Mouse (Mus musculus) heart, adult 2 months (tissue): ENCODE measurements at regions not wholly inside any gene's neighbourhood (a gene's known extent, or its start where the extent isn't known, plus 50 kb on each side); places are given as distances from the start of the nearest gene placed in this dataset.

Source experiments
- DNase-seq, 2 experiments: peaks; one replicate each; pipeline ENCODE4 v3.0.0; 2021
- H3K27ac ChIP-seq: fragments of 200-600 bp; 2 replicates; pipeline ENCODE4 v1.8.1; 2022
- H3K27me3 ChIP-seq: fragments of 200-500 bp; 2 replicates; pipeline ENCODE4 v1.6.1; 2012; ENCODE audit warnings: mild to moderate bottlenecking, low read length, inconsistent platforms, mixed read lengths; ENCODE audit not compliant: control insufficient read depth, insufficient read depth
- H3K36me3 ChIP-seq: fragments of 200-500 bp; 2 replicates; pipeline ENCODE4 v1.6.1; 2012; ENCODE audit warnings: low read length, inconsistent platforms; ENCODE audit not compliant: control insufficient read depth, insufficient read depth
- H3K4me1 ChIP-seq: fragments of 200-500 bp; 2 replicates; pipeline ENCODE4 v1.6.1; 2011; ENCODE audit warnings: low read length; ENCODE audit not compliant: control insufficient read depth, insufficient read depth
- H3K4me3 ChIP-seq: fragments of 200-600 bp; 2 replicates; pipeline ENCODE4 v1.8.1; 2022
- H3K79me2 ChIP-seq: fragments of 200-500 bp; replicated peaks from 2 replicates; pipeline ENCODE4 v1.6.1; 2012; ENCODE audit warnings: mild to moderate bottlenecking, inconsistent platforms, low read length, moderate library complexity, mixed read lengths; ENCODE audit not compliant: control insufficient read depth, insufficient read depth
- H3K9ac ChIP-seq: fragments of 200-500 bp; 2 replicates; pipeline ENCODE4 v1.6.1; 2012; ENCODE audit warnings: low read depth, mild to moderate bottlenecking, control low read depth, inconsistent platforms, low read length, mixed read lengths
- EP300 ChIP-seq: fragments of 200-500 bp; IDR thresholded peaks from 2 replicates; pipeline ENCODE4 v1.6.1; 2011; ENCODE audit warnings: low read depth, low read length, control low read depth; ENCODE audit not compliant: insufficient read depth
- POLR2A ChIP-seq: fragments of 200-500 bp; IDR thresholded peaks from 2 replicates; pipeline ENCODE4 v1.6.1; 2011; ENCODE audit warnings: mild to moderate bottlenecking, low read depth, low read length, control low read depth; ENCODE audit not compliant: insufficient read depth
- WGBS: fragments of 180-500 bp; shearing (Covaris S2); methylation state at CpG from one replicate; pipeline ENCODE4 v1.1.7; 2018; 5-methylcytosine and 5-hydroxymethylcytosine counted together
- intact Hi-C: fragments of 180-260 bp; cut with DNase I; formaldehyde crosslinking; loops from one replicate; pipeline ENCODE4 v1.15.1; 2025

DNA sequence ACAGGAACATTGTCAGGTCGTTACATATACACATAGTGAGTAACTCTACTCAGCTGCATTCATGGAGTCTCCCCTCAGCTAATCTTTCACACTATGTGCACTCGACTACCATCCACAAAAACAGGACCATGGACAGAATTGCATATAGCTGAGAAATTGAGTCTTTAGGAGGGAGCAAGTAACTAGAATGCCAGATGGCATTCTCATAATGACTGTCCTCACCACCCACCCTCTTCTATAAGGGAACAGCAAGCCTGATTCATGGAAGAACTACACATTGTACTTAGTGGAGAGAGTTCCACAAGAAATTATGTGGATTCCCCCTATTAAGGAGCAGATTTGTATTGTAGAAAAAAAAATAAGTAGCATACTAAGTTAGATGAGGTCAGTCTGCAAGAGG, 1813.4 kb upstream of the Adam24 start:
- Histone ChIP-seq H3K36me3 (no peaks in the 10 kb centered on the region), H3K9ac (no peak overlapping the region), H3K4me3 (no peak overlapping the region), H3K27ac (no peak overlapping the region), H3K4me1 (no peaks in the 10 kb centered on the region), H3K79me2 (no peaks in the 10 kb centered on the region), H3K27me3 (no peaks in the 10 kb centered on the region)
- DNase-seq: no peak
- intact Hi-C loops: no loop called here
- WGBS: 59% methylated on average over 2 of the region's 2 CpGs
- TF ChIP-seq POLR2A: no peak
- no peak for TF ChIP-seq EP300

- no peaks in the 10 kb centered on the region for H3K4me1 ChIP-seq
- no peak for DNase-seq
- no peaks in the 10 kb centered on the region for H3K79me2 ChIP-seq
- H3K4me3 ChIP-seq: no peak overlapping the region
- intact Hi-C loops: no loop called here
- H3K36me3 ChIP-seq: no peaks in the 10 kb centered on the region
- no peak overlapping the region for H3K9ac ChIP-seq
- H3K27me3 ChIP-seq: no peaks in the 10 kb centered on the region
- no peak overlapping the region for H3K27ac ChIP-seq
- TF ChIP-seq EP300: no peak
- WGBS: 58% methylated on average over 6 of the region's 6 CpGs
These were observed 1807.5 kb upstream of the Adam24 start for GRCm38 (mm10) chr8:38867370-38867769.
